Mouse (Mus musculus) brown adipose tissue, adult 24 weeks (tissue): ENCODE measurements around the gene Mical2. TPM values are rescaled to one million over a fixed set of nuclear protein-coding genes. Genes with fewer than 3 reads are reported as not detected.

Experiments
- H3K27ac ChIP-seq: fragments of 200-500 bp; replicated peaks from 2 replicates; pipeline ENCODE4 v1.5.1; 2012; ENCODE audit warnings: low read depth, mild to moderate bottlenecking, low read length
- H3K4me1 ChIP-seq: fragments of 200-500 bp; 2 replicates; pipeline ENCODE4 v1.6.1; 2012; ENCODE audit warnings: low read length, mixed read lengths; ENCODE audit not compliant: control insufficient read depth, insufficient read depth, insufficient read length
- H3K4me3 ChIP-seq: fragments of 200-500 bp; 2 replicates; pipeline ENCODE4 v1.5.1; 2012; ENCODE audit warnings: low read depth, mild to moderate bottlenecking, low read length, moderate library complexity; ENCODE audit not compliant: insufficient read depth
- polyA plus RNA-seq: library from polyadenylated mRNA; stranded (reverse); fragments of >200 nt; gene quantifications from 2 replicates; pipeline ENCODE4 v1.2.4, GENCODE M21; 2012; ENCODE audit not compliant: missing spikeins, insufficient read depth, insufficient read length

The Mical2 gene
- 11.3 and 18.7 TPM in 2 replicates for polyA plus RNA-seq

DNA sequence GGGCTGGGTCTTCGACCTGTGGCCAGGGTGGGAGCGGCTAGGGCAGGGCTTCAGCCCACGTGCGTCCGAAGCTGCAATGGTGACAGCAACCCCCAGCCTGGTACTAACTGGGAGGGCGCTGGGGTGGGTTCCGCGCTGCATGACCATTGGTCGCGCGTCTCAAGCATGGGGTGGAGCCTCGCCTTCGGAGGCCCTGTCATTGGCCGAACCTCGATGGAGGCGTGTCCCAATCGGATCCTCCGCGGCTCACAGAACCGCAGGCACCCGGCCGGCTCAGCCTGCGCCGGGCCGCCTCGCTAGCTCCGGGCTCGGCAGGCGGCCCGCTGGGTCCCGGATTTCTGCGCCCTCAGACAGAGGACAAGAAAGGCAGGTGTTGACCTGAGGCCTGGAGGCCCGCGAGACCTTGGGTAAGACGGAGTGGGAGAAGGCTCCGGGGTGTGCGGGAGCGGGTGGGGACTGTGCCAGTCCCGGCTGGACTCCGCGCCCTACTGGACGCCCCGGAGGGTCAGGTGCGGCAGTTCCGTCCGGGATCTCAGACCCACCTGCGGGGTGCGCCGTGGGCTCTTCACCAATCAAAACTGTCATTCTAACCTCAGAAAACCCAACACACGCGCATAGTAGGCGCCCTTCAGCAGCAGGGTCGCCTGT, at the start of gene Mical2:
TSS of gene Mical2 (plus strand) at position 242 of the 648 bp plus-strand sequence.
- peaks cover 4% of the 10 kb centered on the region; the same call in 1 of the 2 replicates for H3K4me1 ChIP-seq

DNA sequence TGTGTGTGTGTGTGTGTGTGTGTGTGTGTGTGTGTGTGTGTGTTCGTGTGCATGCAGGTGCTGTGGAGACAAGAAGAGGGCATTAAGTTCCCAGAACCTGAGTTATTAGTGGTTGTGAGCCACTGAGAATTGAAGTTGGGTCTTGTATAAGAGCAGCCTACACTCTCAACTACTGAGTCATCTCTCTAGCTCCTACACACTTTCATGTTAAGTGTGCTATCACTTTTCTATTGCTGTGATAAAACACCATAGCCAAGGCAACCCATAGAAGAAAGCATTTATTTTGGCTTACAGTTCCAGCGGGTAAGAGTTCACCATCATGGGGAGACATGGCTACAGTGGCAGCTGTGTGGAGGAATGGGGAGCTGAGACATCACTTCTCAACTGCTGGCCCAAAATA, 49.0 kb upstream of the Mical2 start:
- H3K27ac ChIP-seq: no peak overlapping the region
- no peaks in the 10 kb centered on the region for H3K4me1 ChIP-seq
- no peak overlapping the region for H3K4me3 ChIP-seq

More for the DNA sequence above, at the start of gene Mical2:
- Histone ChIP-seq H3K4me3 (peak within 1 kb of the TSS; percentile 82), H3K27ac (peak within 1 kb of the TSS; percentile 30; the same call in 1 of the 2 replicates)

DNA sequence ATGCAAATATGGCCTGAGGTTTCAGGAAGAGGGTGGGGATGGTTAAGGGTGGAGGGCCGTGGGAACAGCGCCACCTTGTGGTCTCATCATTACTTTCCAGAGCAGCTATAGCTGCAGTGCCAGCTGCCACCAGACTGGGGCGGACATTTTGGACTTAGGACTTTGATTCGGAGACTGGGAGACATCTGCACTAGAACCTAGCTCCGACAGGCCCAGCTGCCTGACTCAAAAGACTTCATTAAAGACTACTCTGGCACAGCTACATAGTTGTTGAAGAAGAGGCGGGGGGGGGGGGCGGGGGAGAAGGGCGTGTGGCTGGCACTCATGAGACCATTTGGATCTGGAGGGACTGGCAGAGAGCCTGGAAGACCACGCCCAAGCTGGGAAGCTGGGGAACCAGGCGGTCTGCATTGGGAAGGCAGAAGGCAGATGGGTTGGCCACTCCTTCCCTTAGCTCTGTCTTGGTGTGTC, 45.4 kb upstream of the Mical2 start:
- H3K4me3 ChIP-seq: no peak overlapping the region
- no peak overlapping the region for H3K27ac ChIP-seq
- peaks cover 3% of the 10 kb centered on the region; the same call in 1 of the 2 replicates for H3K4me1 ChIP-seq

DNA sequence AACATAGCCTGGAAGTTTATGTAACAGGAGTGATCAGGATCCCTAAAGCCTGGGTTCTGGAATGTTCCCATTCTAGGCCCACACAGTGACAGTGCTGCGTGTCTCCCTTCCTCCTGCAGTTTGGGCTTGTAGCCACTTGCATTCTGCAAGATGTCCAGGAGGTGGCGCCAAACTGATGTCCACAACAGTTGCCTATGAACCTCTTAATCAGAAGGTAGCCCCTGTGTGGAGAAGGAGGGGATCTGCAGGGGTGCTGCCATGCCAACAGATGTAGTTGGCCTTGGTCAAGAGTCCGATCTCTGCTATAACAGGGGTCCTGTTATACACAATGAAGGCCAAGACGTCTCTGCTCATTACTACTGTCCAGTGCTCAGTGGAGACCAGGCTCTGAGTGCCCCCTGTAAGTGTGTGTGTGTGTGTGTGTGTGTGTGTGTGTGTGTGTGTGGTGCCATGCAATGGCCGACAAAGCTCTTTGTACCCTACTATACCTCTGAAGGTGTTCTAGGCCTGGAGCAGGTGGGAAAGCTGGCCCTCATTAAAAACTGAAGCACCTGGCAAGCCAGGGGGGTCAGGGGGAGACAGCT, 42.3 kb upstream of the Mical2 start:
- Histone ChIP-seq H3K4me3 (no peak overlapping the region), H3K4me1 (peaks cover 8% of the 10 kb centered on the region), H3K27ac (no peak overlapping the region)

DNA sequence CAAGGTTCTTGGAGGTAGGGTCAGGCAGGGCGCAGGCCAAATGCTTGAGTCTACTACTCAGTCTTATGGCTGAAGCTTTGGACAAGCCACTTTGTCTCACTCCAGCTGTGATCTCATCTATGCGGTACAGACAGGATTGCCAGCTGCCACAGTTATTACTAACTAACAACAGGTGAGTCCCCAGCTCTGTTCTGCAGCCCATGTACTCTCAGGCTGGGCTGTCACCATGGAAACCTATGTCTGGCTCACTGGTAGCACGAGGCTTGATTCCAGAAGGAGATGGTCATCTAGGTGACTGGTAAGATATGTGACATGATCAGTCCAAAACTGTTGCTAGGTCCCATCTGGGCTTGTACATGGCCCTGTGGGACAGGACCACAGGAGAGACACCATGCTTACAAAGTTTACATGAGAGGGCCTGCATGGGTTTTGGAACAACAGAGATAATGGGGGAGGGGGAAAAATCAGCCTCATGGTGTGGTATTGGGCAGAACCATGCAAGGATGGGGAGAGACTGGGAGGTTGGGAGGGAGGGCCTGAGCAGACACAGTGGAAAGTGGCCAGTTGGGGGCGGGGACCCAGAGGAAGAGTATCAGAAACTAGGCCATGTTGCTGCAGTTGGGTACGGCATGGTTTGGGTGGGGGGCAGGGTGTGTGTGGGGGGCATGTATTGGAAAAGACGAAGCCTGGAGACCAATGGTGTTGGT, 41.0 kb upstream of the Mical2 start:
- H3K4me1 ChIP-seq: peaks cover 12% of the 10 kb centered on the region
- H3K4me3 ChIP-seq: no peak overlapping the region
- peak overlapping the region; percentile 9; the same call in 1 of the 2 replicates for H3K27ac ChIP-seq

DNA sequence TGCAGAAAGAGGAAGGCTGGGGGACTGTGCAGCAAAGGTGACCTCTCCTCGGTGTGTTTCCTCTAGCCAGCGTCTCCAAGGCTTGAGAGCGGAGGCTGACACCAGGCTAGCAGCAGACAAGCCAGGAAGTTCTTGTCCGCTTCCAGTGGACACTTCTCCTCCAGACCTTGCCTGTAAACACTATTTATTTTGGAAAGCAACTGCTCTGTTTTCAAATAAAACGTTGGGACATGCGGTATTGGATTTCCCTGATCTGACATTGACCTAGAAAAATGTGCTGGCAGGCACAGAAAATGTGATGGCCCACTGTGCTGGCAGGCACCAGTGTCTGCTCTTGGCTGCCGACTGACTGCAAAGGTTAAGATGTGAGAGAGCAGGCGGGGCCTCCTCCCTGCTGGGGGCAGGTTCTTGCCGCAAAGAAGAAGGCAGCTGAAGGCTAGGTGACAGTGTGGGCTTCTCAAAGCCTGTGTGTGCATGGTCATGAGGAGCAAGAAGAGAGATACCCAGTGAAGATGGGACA, 40.4 kb upstream of the Mical2 start:
- Histone ChIP-seq H3K4me1 (peaks cover 12% of the 10 kb centered on the region), H3K27ac (peak overlapping the region; percentile 45), H3K4me3 (no peak overlapping the region)

DNA sequence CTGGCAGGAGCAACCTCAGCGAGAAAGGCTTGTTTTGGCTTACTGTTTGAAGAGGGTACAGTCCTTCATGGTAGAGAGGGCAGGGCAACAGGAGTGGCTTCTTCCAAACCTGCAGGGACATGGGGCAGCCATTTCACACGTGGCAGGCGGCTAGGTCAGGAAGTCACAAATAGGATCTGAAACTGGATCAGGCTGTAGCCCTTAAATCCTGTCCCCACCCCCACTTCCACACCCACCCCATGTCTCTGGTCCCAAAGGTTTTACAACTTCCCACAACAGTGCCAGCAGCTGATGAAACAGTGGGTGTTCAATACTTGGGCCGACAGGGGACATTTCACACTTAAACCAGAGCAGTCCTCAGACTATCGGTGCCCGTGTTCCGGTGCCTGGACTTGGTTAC, 38.8 kb upstream of the Mical2 start:
- Histone ChIP-seq H3K4me1 (peaks cover 12% of the 10 kb centered on the region), H3K27ac (no peak overlapping the region)

DNA sequence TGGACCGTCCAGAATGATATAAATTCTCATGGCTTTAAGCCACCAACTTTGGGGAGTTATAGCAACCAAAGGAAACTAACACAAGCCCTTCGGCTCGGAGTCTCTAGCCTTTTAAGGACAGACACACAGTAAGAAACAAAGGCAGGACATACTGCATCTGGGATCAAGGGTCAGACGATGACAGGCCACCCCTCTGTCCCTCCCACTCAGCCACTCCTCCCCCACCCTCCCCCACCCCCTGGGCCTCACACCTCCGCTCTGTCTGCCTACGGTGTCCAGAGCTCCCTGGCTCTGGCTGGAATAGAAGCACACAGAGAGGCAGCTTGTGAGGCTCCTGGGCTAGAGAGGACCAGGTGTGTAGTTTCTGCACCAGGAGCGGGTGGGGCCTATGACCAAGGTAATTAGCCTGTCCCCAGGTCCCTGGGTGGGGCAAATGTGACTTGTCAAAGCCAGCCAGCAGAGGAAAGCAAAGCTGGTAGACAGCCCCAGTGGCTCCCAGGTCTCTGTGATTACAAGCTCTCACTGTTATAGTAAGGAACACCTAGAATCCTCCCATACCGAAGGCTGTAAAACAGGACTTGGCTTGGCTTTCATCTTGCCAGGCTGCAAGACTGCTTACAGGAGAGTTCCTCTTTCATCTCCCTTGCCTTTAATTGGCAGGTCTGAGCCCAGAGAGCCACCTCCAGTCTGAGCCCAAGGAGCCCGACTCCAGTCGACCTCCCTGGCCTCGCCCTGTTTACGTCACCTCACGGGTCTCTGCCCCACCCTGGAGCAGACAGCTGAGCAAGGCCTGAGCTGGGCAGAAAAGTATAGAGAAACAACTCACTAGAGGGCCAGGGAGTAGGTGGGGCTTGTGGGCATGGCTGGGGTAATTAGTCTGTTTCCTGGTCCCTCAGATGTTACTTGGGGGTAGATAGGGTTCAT, 37.9 kb upstream of the Mical2 start:
- Histone ChIP-seq H3K4me3 (no peak overlapping the region), H3K4me1 (peaks cover 12% of the 10 kb centered on the region), H3K27ac (peak overlapping the region; percentile 2; the same call in 1 of the 2 replicates)

More for the DNA sequence above, 38.8 kb upstream of the Mical2 start:
- no peak overlapping the region for H3K4me3 ChIP-seq

DNA sequence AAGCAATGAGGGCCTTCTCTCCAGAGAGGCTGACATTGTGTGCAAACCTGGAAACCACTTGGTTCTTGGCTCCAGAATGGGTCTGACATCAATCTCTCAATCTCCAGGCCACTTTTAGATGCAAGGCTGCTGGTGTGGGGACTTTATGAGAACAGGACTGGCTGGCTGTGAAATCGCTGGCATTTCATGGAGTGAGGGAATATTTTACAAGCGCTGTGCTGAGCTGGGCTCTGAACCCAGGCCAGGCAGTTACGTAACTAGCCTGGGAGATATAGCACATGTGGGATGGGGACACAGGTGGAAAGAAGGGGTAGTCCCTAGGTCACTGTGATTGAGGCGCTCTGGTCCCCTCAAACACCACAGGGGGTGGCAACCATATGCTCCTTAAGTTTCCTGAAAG, 33.4 kb upstream of the Mical2 start:
- H3K27ac ChIP-seq: no peak overlapping the region
- no peak overlapping the region for H3K4me3 ChIP-seq
- H3K4me1 ChIP-seq: peaks cover 9% of the 10 kb centered on the region; the same call in 1 of the 2 replicates

DNA sequence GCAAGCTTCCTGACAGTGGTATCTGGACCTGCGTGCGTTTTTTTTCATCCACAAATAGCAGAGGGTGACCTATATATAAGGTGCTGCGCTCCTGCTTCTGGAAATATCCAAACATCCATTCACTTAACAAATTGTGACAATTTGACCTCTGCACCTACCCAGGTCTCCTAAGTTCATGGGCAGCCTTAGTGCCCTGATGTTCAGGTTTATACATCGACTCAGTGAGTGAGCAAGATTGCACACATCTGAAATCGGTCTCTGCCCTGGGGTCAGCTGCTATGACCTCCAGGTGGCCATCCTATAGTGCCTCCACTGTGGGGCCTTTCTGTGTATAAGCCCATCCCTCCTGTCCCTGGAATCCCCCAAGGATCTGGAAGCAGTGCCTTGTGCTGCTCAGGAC, 32.9 kb upstream of the Mical2 start:
- H3K4me3 ChIP-seq: no peak overlapping the region
- H3K4me1 ChIP-seq: peaks cover 7% of the 10 kb centered on the region
- H3K27ac ChIP-seq: no peak overlapping the region

DNA sequence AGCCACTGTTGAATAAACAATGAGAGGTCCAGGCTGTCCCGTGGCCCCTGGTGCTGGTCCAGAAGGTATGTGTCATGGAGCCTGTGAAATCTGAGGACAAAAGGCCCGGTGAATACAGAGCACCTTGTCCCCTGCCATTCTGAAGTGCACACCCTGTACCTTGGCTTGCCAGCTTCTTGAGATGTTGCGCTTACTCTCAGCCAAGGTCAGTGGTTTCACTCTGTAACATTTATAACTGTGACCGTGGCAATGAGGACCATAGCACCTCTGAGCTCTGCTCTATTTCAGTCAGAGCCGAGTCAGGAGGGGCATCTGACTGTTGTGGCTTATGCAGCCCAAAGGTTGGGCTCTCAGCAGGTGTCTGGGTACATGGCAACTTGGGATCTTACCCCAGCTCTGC, 31.4 kb upstream of the Mical2 start:
- H3K27ac ChIP-seq: no peak overlapping the region
- no peak overlapping the region for H3K4me3 ChIP-seq
- H3K4me1 ChIP-seq: no peaks in the 10 kb centered on the region; the same call in 1 of the 2 replicates

DNA sequence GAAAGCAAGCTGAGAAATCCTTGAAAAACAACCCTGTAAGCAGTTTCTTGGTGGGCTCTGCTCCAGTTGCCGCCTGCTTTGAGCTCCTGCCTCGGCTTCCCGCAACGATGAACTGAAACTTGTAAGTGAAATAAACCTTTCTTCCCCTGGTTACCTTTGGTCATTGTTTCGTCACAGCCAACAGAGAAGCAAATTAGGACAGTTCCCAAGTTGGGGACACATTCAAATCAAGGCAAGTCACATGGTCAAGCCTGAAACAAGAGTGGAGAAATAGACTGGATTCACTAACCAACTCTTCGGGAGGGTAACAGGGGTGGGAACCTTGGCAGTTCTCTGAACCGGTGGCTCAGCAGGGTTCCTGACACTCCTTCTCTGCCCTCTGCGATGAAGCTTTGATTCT, 28.2 kb upstream of the Mical2 start:
- Histone ChIP-seq H3K4me1 (no peaks in the 10 kb centered on the region; the same call in 1 of the 2 replicates), H3K4me3 (no peak overlapping the region), H3K27ac (peak overlapping the region; percentile 14; the same call in 1 of the 2 replicates)

DNA sequence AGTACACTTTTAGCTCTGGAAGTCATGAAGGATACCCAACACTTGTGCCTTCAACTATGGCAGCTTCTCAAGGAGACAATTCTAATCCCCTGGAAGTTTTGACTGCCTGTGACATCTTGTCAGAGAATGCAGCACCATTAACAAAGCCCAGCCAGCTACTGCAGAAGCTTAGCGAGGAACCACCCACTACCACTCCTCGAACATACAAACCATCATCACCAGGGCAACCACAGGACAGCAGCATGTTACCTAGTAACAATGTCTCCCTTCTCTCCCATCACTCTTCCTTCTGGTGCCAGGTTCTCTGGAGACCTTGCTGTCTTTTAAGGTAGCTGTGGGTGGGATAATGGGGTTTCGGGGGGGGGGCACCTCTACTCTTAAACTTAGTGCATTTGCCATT, 26.3 kb upstream of the Mical2 start:
- no peak overlapping the region for H3K4me3 ChIP-seq

DNA sequence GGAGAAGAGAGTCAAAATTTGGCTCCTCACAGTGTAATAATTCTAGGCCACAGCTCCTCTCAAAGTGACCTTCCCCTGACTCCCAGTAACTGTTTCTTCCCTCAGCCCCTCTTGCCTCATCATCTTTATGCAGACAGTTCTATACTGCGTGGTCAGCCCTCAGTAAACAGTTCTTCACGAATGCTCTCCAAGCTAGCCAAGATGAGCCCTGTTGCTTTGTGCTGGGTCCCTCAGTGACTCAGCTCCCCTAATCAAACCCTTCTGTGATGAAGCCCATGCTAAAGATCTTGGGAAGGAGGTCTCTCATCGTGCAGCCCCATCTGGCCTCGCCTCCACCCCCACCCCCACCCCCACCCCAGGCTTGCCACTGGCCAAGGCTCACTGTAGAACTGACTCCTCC, 24.9 kb upstream of the Mical2 start:
- no peak overlapping the region for H3K4me3 ChIP-seq
- H3K4me1 ChIP-seq: peaks cover 16% of the 10 kb centered on the region; the same call in 1 of the 2 replicates
- no peak overlapping the region for H3K27ac ChIP-seq

More for the DNA sequence above, 26.3 kb upstream of the Mical2 start:
- Histone ChIP-seq H3K27ac (no peak overlapping the region), H3K4me1 (peaks cover 12% of the 10 kb centered on the region; the same call in 1 of the 2 replicates)
